In genomic region chrX:169937119-169937719, GRCm38 (mm10) we compare ENCODE assay signal across 21 mouse cellular contexts.
DNase-seq lines count a peak whose midpoint lies in the region; ATAC-seq and TF ChIP-seq lines count a peak whose summit lies in the region.
"Had no signal": no experiment of that assay in that cellular context is flagged by ENCODE, and none has a peak within 500 bp of the region (broad histone marks: within the 10 kb centered on the region; RNA-seq: fewer than 3 reads in every experiment).

No protein-coding gene starts in this region.

- H3K9ac ChIP-seq in liver, embryonic 11.5 days (ENCODE audit: low read depth, low read length) = no peak overlapping the region
- no peak overlapping the region for H3K9ac ChIP-seq in liver, postnatal 0 days (replicated peaks)
- H3K9ac ChIP-seq in MEL (ENCODE audit: control insufficient read depth, low read depth, low read length, poor library complexity, severe bottlenecking) = no peak overlapping the region
- H3K9ac ChIP-seq: forebrain, embryonic 15.5 days; midbrain, embryonic 13.5 days; neural tube, embryonic 13.5 days had no signal

- H3K36me3 ChIP-seq in liver, embryonic 11.5 days (ENCODE audit: control insufficient read depth, insufficient read depth, low read length) = no peaks in the 10 kb centered on the region
- H3K36me3 ChIP-seq in liver, postnatal 0 days (replicated peaks; ENCODE audit: insufficient read depth, low read length) = no peaks in the 10 kb centered on the region
- no peaks in the 10 kb centered on the region for H3K36me3 ChIP-seq in MEL (ENCODE audit: control insufficient read depth in 1 of 2, insufficient read depth in 2 of 2, low read length in 2 of 2)
- H3K36me3 ChIP-seq: forebrain, embryonic 15.5 days; hindbrain, embryonic 10.5 days; midbrain, embryonic 13.5 days; neural tube, embryonic 13.5 days had no signal

- TF ChIP-seq POLR2A in MEL (IDR thresholded peaks at IDR 0.05; ENCODE audit: control insufficient read depth in 1 of 2, insufficient read depth in 1 of 2, low read depth in 1 of 2, low read length in 2 of 2, poor library complexity in 1 of 2) = no peak

- no peak for TF ChIP-seq CTCF in liver, postnatal 0 days (IDR thresholded peaks at IDR 0.05; ENCODE audit: low read depth)
- no peak for TF ChIP-seq CTCF in MEL (IDR thresholded peaks at IDR 0.05 in 2 of 3, conservative IDR thresholded peaks at IDR 0.05 in 1 of 3; ENCODE audit: control insufficient read depth in 1 of 3, insufficient read depth in 1 of 3, low read depth in 2 of 3, low read length in 3 of 3, poor library complexity in 1 of 3, severe bottlenecking in 1 of 3)

- H3K4me2 ChIP-seq in liver, embryonic 11.5 days = no peak overlapping the region
- H3K4me2 ChIP-seq in liver, postnatal 0 days (ENCODE audit: low read depth, low read length) = no peak overlapping the region
- H3K4me2 ChIP-seq: forebrain, embryonic 15.5 days; midbrain, embryonic 13.5 days; neural tube, embryonic 13.5 days had no signal

- H3K27me3 ChIP-seq in liver, embryonic 11.5 days (replicated peaks; ENCODE audit: control insufficient read depth, insufficient read depth, low read length) = peaks cover 5% of the 10 kb centered on the region; the same call in 1 of the 2 replicates
- H3K27me3 ChIP-seq in liver, postnatal 0 days (ENCODE audit: insufficient read depth, low read length) = no peaks in the 10 kb centered on the region
- peaks cover 6 to 16% of the 10 kb centered on the region in 2 experiments for H3K27me3 ChIP-seq in MEL (ENCODE audit: control insufficient read depth in 1 of 2, insufficient read depth in 2 of 2, low read length in 2 of 2)
- H3K27me3 ChIP-seq: forebrain, embryonic 15.5 days had no signal

- TF ChIP-seq EP300 in liver, postnatal 0 days (IDR thresholded peaks at IDR 0.05; ENCODE audit: low read depth) = no peak
- TF ChIP-seq EP300 in MEL (IDR thresholded peaks at IDR 0.05; ENCODE audit: low read depth in 1 of 2, low read length in 2 of 2) = no peak

- no peaks in the 10 kb centered on the region for H3K79me2 ChIP-seq in MEL (ENCODE audit: control insufficient read depth, insufficient read depth, low read length, poor library complexity)

- DNase-seq in liver, embryonic 11.5 days (ENCODE audit: low spot score) = no peak
- DNase-seq in liver, postnatal 0 days = no peak
- peak; percentile 16 for DNase-seq in MEL (ENCODE audit: low read depth, low spot score)
- DNase-seq in frontal cortex, adult 2 months (ENCODE audit: extremely low spot score in 1 of 2, low spot score in 1 of 2) = no peak
- no peak for DNase-seq in testis, postnatal 10 days (ENCODE audit: low spot score)
- DNase-seq: adrenal gland, postnatal 14 days; cerebellum, adult 11-12 months; cerebellum, postnatal 36 days; kidney, adult 9 months; kidney, postnatal 25 days; lung, postnatal 14 days; right cerebral cortex, adult 18-20 months; thymus, postnatal 25 days had no signal

- no peaks in the 10 kb centered on the region for H3K9me3 ChIP-seq in liver, embryonic 11.5 days (ENCODE audit: control insufficient read depth, low read length)
- no peaks in the 10 kb centered on the region for H3K9me3 ChIP-seq in liver, postnatal 0 days (ENCODE audit: low read length)
- no peaks in the 10 kb centered on the region for H3K9me3 ChIP-seq in MEL (replicated peaks; ENCODE audit: insufficient read depth, low read length)
- H3K9me3 ChIP-seq: forebrain, embryonic 15.5 days; hindbrain, embryonic 10.5 days; midbrain, embryonic 13.5 days; neural tube, embryonic 13.5 days had no signal

- H3K4me1 ChIP-seq in liver, embryonic 11.5 days (replicated peaks; ENCODE audit: control insufficient read depth, insufficient read depth, low read length) = no peaks in the 10 kb centered on the region
- H3K4me1 ChIP-seq in liver, postnatal 0 days (ENCODE audit: insufficient read depth) = no peaks in the 10 kb centered on the region
- no peaks in the 10 kb centered on the region for H3K4me1 ChIP-seq in MEL (ENCODE audit: control insufficient read depth in 1 of 2, insufficient read depth in 2 of 2, low read length in 2 of 2)
- H3K4me1 ChIP-seq: neural tube, embryonic 13.5 days had no signal

- ATAC-seq in liver, embryonic 11.5 days (replicated peaks; ENCODE audit: low FRiP score) = peak; percentile 74
- ATAC-seq in liver, postnatal 0 days = no peak
- peak; percentile 39; the same call in 1 of the 2 replicates for ATAC-seq in common myeloid progenitor, adult 5-6 weeks (replicated peaks; ENCODE audit: low read depth, poor library complexity, severe bottlenecking)
- ATAC-seq in megakaryocyte progenitor cell, adult 5-6 weeks (replicated peaks; ENCODE audit: poor library complexity) = peak; percentile 76
- ATAC-seq in erythroblast, adult 5-6 weeks (replicated peaks; ENCODE audit: low FRiP score, poor library complexity, severe bottlenecking) = no peak
- ATAC-seq: activated CD4-positive, CD25-positive, alpha-beta regulatory T cell, adult 4 months; forebrain, embryonic 15.5 days; midbrain, embryonic 13.5 days had no signal

- TF ChIP-seq RAD21 in MEL (IDR thresholded peaks at IDR 0.05; ENCODE audit: low read depth, low read length) = no peak

- H3K27ac ChIP-seq in liver, embryonic 11.5 days (ENCODE audit: low read depth, low read length) = peak overlapping the region; percentile 38; the same call in 1 of the 2 replicates
- no peak overlapping the region for H3K27ac ChIP-seq in liver, postnatal 0 days (ENCODE audit: low read depth)
- H3K27ac ChIP-seq in MEL (ENCODE audit: control insufficient read depth, low read depth, low read length) = no peak overlapping the region
- H3K27ac ChIP-seq: forebrain, embryonic 15.5 days; hindbrain, embryonic 10.5 days; midbrain, embryonic 13.5 days; neural tube, embryonic 13.5 days had no signal

- 39% methylated on average over 5 of the region's 5 CpGs for WGBS in liver, embryonic 11.5 days
- 40% methylated on average over 5 of the region's 5 CpGs for WGBS in liver, postnatal 0 days (ENCODE audit: insufficient replicate concordance)

- no peak overlapping the region for H3K4me3 ChIP-seq in liver, embryonic 11.5 days (ENCODE audit: low read depth, low read length)
- no peak overlapping the region for H3K4me3 ChIP-seq in liver, postnatal 0 days (ENCODE audit: low read depth, low read length)
- H3K4me3 ChIP-seq in MEL (ENCODE audit: control insufficient read depth in 1 of 2, insufficient read depth in 1 of 2, low read depth in 2 of 2, low read length in 2 of 2) = no peak overlapping the region
- H3K4me3 ChIP-seq: forebrain, embryonic 15.5 days; hindbrain, embryonic 10.5 days; midbrain, embryonic 13.5 days; neural tube, embryonic 13.5 days had no signal

TF ChIP-seq in MEL, 35 proteins besides CTCF, POLR2A, EP300 and RAD21:
- TF ChIP-seq GABPA (IDR thresholded peaks at IDR 0.05; ENCODE audit: low read depth, low read length) (no peak), MXI1 (IDR thresholded peaks at IDR 0.05; ENCODE audit: low read depth, low read length) (no peak), ELF1 (IDR thresholded peaks at IDR 0.05; ENCODE audit: low read depth, low read length) (no peak), SMC3 (IDR thresholded peaks at IDR 0.05; ENCODE audit: low read depth, low read length) (no peak), HCFC1 (IDR thresholded peaks at IDR 0.05; ENCODE audit: low read depth, low read length) (no peak), TCF12 (IDR thresholded peaks at IDR 0.05; ENCODE audit: low read depth, low read length) (no peak), ZMIZ1 (IDR thresholded peaks at IDR 0.05; ENCODE audit: low read depth, low read length) (no peak), CHD1 (IDR thresholded peaks at IDR 0.05; ENCODE audit: low read depth, low read length) (no peak), USF1 (IDR thresholded peaks at IDR 0.05; ENCODE audit: low read depth, low read length) (no peak), MAX (IDR thresholded peaks at IDR 0.05; ENCODE audit: low read length) (no peak), POLR2AphosphoS2 (IDR thresholded peaks at IDR 0.05; ENCODE audit: low read length) (no peak), GATA1 (IDR thresholded peaks at IDR 0.05; ENCODE audit: low read depth, low read length) (no peak)

Comparison
In these comparisons a context has a peak if more than half of its experiments do, and no peak if none do; other contexts are left out.
1. ATAC-seq: peak in liver, embryonic 11.5 days (single experiment), common myeloid progenitor, adult 5-6 weeks (single experiment) and megakaryocyte progenitor cell, adult 5-6 weeks (single experiment); none in liver, postnatal 0 days (single experiment) and erythroblast, adult 5-6 weeks (single experiment).